Mouse (Mus musculus): ENCODE results near the gene Armc12. TPM values are rescaled to one million over a fixed set of nuclear protein-coding genes. Genes with fewer than 3 reads are reported as not detected.

Gene Armc12
- polyA plus RNA-seq, 1 experiment from 2014 or later: not detected

DNA sequence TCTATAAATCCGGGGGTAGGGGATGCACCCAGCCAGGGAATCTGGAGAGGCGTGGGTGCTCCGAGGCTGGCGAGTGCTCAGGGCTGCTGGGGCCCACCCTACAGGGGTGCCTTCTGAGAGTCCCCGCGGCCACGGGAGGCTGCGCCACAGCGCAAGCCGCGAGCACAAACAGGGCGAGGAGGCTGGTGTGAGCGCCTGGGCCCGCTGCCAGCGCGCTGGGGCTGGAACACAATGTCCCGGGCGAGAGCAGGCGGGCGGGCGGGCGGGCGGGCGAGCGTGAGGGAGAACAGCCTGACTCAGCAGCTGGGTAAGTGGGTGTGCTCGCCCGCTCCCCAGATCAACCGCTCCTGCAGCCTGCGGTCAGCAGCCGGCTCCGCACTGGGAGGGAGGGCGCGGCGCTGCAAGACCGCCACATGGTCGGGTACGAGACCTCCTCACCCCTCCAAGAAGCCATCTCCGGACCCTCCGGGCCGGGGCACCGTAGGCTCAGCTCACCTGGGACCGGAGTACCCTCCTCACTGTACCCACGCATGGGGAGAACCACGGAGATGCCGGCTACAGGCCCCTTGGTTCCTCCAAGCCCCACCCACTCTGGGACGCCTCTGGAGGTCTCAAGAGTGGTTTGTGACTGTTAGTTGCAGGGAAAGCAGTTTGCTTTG is 12.5 kb upstream of the Armc12 start:
- Histone ChIP-seq H3K4me2 (ENCODE audit: low read depth, low read length) (peak overlapping the region; percentile 68), H3K27ac (ENCODE audit: low read length) (peak overlapping the region; percentile 80), H3K4me3 (ENCODE audit: low read depth, low read length) (peak overlapping the region; percentile 54), H3K4me1 (ENCODE audit: control insufficient read depth, low read depth, low read length) (peaks cover 35% of the 10 kb centered on the region), H3K27me3 (ENCODE audit: control insufficient read depth, insufficient read depth, low read depth, low read length) (peaks cover 25% of the 10 kb centered on the region), H3K36me3 (ENCODE audit: control insufficient read depth, insufficient read depth) (no peaks in the 10 kb centered on the region), H3K9ac (ENCODE audit: low read depth, low read length) (peak overlapping the region; percentile 61), H3K9me3 (replicated peaks; ENCODE audit: control insufficient read depth, low read length) (no peaks in the 10 kb centered on the region)
- under 1% methylated on average over 46 of the region's 46 CpGs for WGBS (ENCODE audit: insufficient replicate concordance)
- ATAC-seq (ENCODE audit: low read depth): peak; percentile 59

DNA sequence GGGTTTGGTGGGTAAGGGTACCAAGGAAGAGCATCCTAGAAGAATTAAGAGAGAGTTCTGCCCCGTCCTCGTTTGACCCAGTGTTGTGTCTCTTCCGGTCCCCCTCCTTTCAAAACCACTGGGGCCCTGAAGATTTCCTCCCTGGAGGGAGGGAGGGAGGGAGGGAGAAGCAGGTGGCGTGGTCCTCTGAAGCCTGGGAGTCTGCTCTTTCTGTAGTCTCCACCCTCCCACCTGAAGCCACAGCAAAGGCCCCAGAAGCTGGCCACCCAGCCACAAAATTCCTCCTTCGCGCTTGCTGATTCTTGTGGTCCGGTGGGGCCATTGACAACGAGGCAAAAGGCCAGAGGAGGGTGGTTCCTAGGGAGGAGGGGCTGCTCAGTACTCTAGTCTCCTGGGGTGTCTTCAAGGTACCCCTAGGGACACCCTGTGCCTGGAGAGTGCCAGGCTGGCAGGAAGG is 12.0 kb upstream of the Armc12 start:
- ATAC-seq (ENCODE audit: low read depth): no peak
- H3K9ac ChIP-seq (ENCODE audit: low read depth, low read length): no peak overlapping the region

DNA sequence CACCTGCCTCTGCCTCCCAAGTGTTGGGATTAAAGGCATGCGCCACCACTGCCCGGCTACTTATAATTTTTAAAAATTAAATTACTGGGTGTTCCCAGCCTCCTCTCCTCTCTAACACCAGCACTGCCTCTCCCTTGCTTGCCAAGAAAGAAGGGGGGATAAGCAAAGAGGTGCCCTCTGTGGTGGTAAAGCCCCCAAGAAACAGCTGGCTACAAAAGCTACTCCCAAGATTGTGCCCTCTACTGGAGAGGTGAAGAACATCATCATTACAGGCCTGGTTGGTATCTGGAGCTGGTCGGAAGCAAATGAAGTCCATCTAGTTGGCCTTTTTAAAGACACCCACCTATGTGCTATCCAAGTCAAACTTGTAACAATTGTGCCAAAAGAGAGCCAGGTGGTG is 10.8 kb upstream of the Armc12 start:
- no peak for ATAC-seq (ENCODE audit: low read depth)

More for the DNA sequence above, 12.0 kb upstream of the Armc12 start:
- Histone ChIP-seq H3K27me3 (ENCODE audit: control insufficient read depth, insufficient read depth, low read depth, low read length) (peaks cover 30% of the 10 kb centered on the region), H3K9me3 (replicated peaks; ENCODE audit: control insufficient read depth, low read length) (no peaks in the 10 kb centered on the region), H3K4me1 (ENCODE audit: control insufficient read depth, low read depth, low read length) (peaks cover 32% of the 10 kb centered on the region), H3K4me2 (ENCODE audit: low read depth, low read length) (peak overlapping the region; percentile 68), H3K27ac (ENCODE audit: low read length) (peak overlapping the region; percentile 80), H3K36me3 (ENCODE audit: control insufficient read depth, insufficient read depth) (no peaks in the 10 kb centered on the region), H3K4me3 (ENCODE audit: low read depth, low read length) (peak overlapping the region; percentile 54)
- WGBS (ENCODE audit: insufficient replicate concordance): 5% methylated on average over 8 of the region's 8 CpGs

GRCm38 (mm10) chr17:28520561-28520960 is 10.0 kb upstream of the Armc12 start:
- no peak for ATAC-seq (ENCODE audit: low read depth)
- Histone ChIP-seq H3K4me1 (ENCODE audit: control insufficient read depth, low read depth, low read length) (peaks cover 24% of the 10 kb centered on the region), H3K36me3 (ENCODE audit: control insufficient read depth, insufficient read depth) (no peaks in the 10 kb centered on the region), H3K9me3 (replicated peaks; ENCODE audit: control insufficient read depth, low read length) (no peaks in the 10 kb centered on the region), H3K27ac (ENCODE audit: low read length) (no peak overlapping the region), H3K4me3 (ENCODE audit: low read depth, low read length) (no peak overlapping the region), H3K27me3 (ENCODE audit: control insufficient read depth, insufficient read depth, low read depth, low read length) (peaks cover 30% of the 10 kb centered on the region), H3K9ac (ENCODE audit: low read depth, low read length) (no peak overlapping the region), H3K4me2 (ENCODE audit: low read depth, low read length) (no peak overlapping the region)
- 59% methylated on average over 4 of the region's 4 CpGs for WGBS (ENCODE audit: insufficient replicate concordance)

More for the DNA sequence above, 10.8 kb upstream of the Armc12 start:
- WGBS (ENCODE audit: insufficient replicate concordance): 70% methylated on average over 3 of the region's 3 CpGs
- H3K9ac ChIP-seq (ENCODE audit: low read depth, low read length): no peak overlapping the region
- H3K9me3 ChIP-seq (replicated peaks; ENCODE audit: control insufficient read depth, low read length): no peaks in the 10 kb centered on the region
- no peak overlapping the region for H3K4me3 ChIP-seq (ENCODE audit: low read depth, low read length)
- peaks cover 30% of the 10 kb centered on the region for H3K27me3 ChIP-seq (ENCODE audit: control insufficient read depth, insufficient read depth, low read depth, low read length)
- H3K27ac ChIP-seq (ENCODE audit: low read length): no peak overlapping the region
- H3K4me1 ChIP-seq (ENCODE audit: control insufficient read depth, low read depth, low read length): peaks cover 27% of the 10 kb centered on the region
- H3K4me2 ChIP-seq (ENCODE audit: low read depth, low read length): no peak overlapping the region
- no peaks in the 10 kb centered on the region for H3K36me3 ChIP-seq (ENCODE audit: control insufficient read depth, insufficient read depth)

- H3K9ac ChIP-seq (ENCODE audit: low read depth, low read length): no peak overlapping the region
- H3K4me3 ChIP-seq (ENCODE audit: low read depth, low read length): no peak overlapping the region
- no peaks in the 10 kb centered on the region for H3K9me3 ChIP-seq (replicated peaks; ENCODE audit: control insufficient read depth, low read length)
- peaks cover 18% of the 10 kb centered on the region for H3K4me1 ChIP-seq (ENCODE audit: control insufficient read depth, low read depth, low read length)
- H3K36me3 ChIP-seq (ENCODE audit: control insufficient read depth, insufficient read depth): no peaks in the 10 kb centered on the region
- H3K27me3 ChIP-seq (ENCODE audit: control insufficient read depth, insufficient read depth, low read depth, low read length): peaks cover 30% of the 10 kb centered on the region
- ATAC-seq (ENCODE audit: low read depth): no peak
- WGBS (ENCODE audit: insufficient replicate concordance): 51% methylated on average over 5 of the region's 5 CpGs
- no peak overlapping the region for H3K4me2 ChIP-seq (ENCODE audit: low read depth, low read length)
- H3K27ac ChIP-seq (ENCODE audit: low read length): no peak overlapping the region
Measured at GRCm38 (mm10) chr17:28521071-28521726, 9.4 kb upstream of the Armc12 start.

DNA sequence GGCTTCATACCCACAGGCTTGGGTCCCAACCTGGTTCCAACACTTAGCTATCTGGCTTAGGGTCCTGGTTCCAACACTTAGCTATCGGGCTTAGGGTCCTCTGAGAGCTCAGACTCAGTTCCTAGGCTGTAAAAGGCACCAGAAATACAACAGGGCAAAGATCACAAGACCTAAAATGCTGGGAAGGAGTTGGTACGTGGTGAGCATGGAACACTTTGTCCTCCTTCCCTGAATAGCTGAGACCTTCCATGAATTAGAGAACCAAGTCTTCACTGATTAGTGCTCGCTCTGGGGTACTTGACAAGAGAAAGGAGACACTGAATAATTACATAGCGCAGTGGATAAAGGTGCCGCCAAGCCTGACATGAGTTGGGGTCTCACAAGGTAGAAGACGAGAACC is 8.7 kb upstream of the Armc12 start:
- H3K27ac ChIP-seq (ENCODE audit: low read length): no peak overlapping the region
- WGBS (ENCODE audit: insufficient replicate concordance): 47% methylated on average over 6 of the region's 6 CpGs
- H3K36me3 ChIP-seq (ENCODE audit: control insufficient read depth, insufficient read depth): no peaks in the 10 kb centered on the region
- no peak for ATAC-seq (ENCODE audit: low read depth)
- H3K4me1 ChIP-seq (ENCODE audit: control insufficient read depth, low read depth, low read length): peaks cover 16% of the 10 kb centered on the region
- H3K9ac ChIP-seq (ENCODE audit: low read depth, low read length): no peak overlapping the region
- H3K4me3 ChIP-seq (ENCODE audit: low read depth, low read length): peak overlapping the region; percentile 61
- peak overlapping the region; percentile 70 for H3K4me2 ChIP-seq (ENCODE audit: low read depth, low read length)
- peaks cover 30% of the 10 kb centered on the region for H3K27me3 ChIP-seq (ENCODE audit: control insufficient read depth, insufficient read depth, low read depth, low read length)
- H3K9me3 ChIP-seq (replicated peaks; ENCODE audit: control insufficient read depth, low read length): no peaks in the 10 kb centered on the region

DNA sequence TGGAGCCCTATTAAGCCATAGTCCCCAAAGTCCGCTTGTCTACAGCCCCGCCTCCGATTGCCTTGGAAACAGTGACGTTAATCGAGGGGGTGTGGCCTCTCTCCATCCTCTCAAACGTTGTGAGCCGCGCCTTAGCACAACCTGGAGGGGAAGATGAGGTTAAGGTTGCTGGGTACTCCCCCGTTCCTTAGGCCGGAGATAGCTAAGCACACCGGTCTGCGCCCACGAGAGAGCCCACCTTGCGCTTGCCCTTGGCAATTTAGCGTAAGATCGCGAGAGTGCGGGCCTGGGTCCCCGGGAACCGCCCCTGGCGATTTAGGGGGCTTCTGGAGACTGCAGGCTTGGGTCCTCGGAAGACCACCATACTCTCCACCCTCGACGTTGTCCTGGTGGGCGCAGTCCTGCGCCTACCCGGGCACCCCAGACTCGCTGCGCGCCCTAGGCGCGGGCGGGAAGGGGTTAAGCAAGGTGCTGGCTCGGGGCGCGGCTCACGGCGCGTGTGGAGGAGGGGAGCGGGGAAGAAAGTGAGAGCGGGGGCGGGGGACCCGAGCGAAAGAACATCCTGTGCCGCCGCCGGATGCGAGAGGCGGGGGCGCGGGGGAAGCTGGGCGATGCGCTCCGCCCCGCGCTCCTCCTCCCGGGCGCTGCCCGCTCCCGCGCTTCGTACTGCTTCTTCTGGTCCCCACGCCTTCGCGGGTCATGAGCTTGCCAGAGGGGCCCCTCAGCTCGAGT is 7.8 kb upstream of the Armc12 start:
- peak; percentile 79 for ATAC-seq (ENCODE audit: low read depth)
- H3K4me2 ChIP-seq (ENCODE audit: low read depth, low read length): peak overlapping the region; percentile 70
- no peaks in the 10 kb centered on the region for H3K36me3 ChIP-seq (ENCODE audit: control insufficient read depth, insufficient read depth)
- H3K9ac ChIP-seq (ENCODE audit: low read depth, low read length): peak overlapping the region; percentile 54
- H3K9me3 ChIP-seq (replicated peaks; ENCODE audit: control insufficient read depth, low read length): no peaks in the 10 kb centered on the region
- H3K27me3 ChIP-seq (ENCODE audit: control insufficient read depth, insufficient read depth, low read depth, low read length): peaks cover 26% of the 10 kb centered on the region
- H3K4me1 ChIP-seq (ENCODE audit: control insufficient read depth, low read depth, low read length): peaks cover 17% of the 10 kb centered on the region
- H3K4me3 ChIP-seq (ENCODE audit: low read depth, low read length): peak overlapping the region; percentile 61
- H3K27ac ChIP-seq (ENCODE audit: low read length): peak overlapping the region; percentile 78
- WGBS (ENCODE audit: insufficient replicate concordance): under 1% methylated on average over 64 of the region's 66 CpGs

GRCm38 (mm10) chr17:28523355-28524008 is 7.1 kb upstream of the Armc12 start:
- Histone ChIP-seq H3K4me3 (ENCODE audit: low read depth, low read length) (peak overlapping the region; percentile 61), H3K27me3 (ENCODE audit: control insufficient read depth, insufficient read depth, low read depth, low read length) (peaks cover 20% of the 10 kb centered on the region), H3K4me2 (ENCODE audit: low read depth, low read length) (peak overlapping the region; percentile 70), H3K36me3 (ENCODE audit: control insufficient read depth, insufficient read depth) (no peaks in the 10 kb centered on the region), H3K9ac (ENCODE audit: low read depth, low read length) (peak overlapping the region; percentile 54), H3K4me1 (ENCODE audit: control insufficient read depth, low read depth, low read length) (peaks cover 18% of the 10 kb centered on the region), H3K9me3 (replicated peaks; ENCODE audit: control insufficient read depth, low read length) (no peaks in the 10 kb centered on the region), H3K27ac (ENCODE audit: low read length) (peak overlapping the region; percentile 78)
- no peak for ATAC-seq (ENCODE audit: low read depth)
- 5% methylated on average over 28 of the region's 28 CpGs for WGBS (ENCODE audit: insufficient replicate concordance)

Data from liver, embryonic 16.5 days (tissue).